Mouse (Mus musculus) MEL (cell line): ENCODE measurements at regions not wholly inside any gene's neighbourhood (a gene's known extent, or its start where the extent isn't known, plus 50 kb on each side); places are given as distances from the start of the nearest gene placed in this dataset.

Experiments
- DNase-seq: peaks from one replicate; pipeline ENCODE4 v3.0.0; 2011; ENCODE audit warnings: low read depth, low spot score
- H3K27ac ChIP-seq: 2 replicates; pipeline ENCODE4 v1.5.1; 2012; ENCODE audit warnings: low read depth, mild to moderate bottlenecking, control low read depth, low read length, moderate library complexity; ENCODE audit not compliant: control insufficient read depth
- H3K27me3 ChIP-seq, 2 experiments: fragments of 150-350 bp in 1 of 2; sonication (generic) in 1 of 2; 2 replicates each; pipeline ENCODE4 v1.6.1; 2012; ENCODE audit warnings: low read length in 2 of 2, mild to moderate bottlenecking in 2 of 2, improper control_type of control experiment in 1 of 2, moderate library complexity in 1 of 2; ENCODE audit not compliant: insufficient read depth in 2 of 2, control insufficient read depth in 1 of 2
- H3K36me3 ChIP-seq, 2 experiments: 2 replicates each; pipeline ENCODE4 v1.6.1; 2012 to 2014; ENCODE audit warnings: low read length in 2 of 2, improper control_type of control experiment in 1 of 2, inconsistent platforms in 1 of 2, mild to moderate bottlenecking in 1 of 2; ENCODE audit not compliant: insufficient read depth in 2 of 2, control insufficient read depth in 1 of 2
- H3K4me1 ChIP-seq, 2 experiments: fragments of 150-350 bp in 1 of 2; sonication (generic) in 1 of 2; 2 replicates each; pipeline ENCODE4 v1.6.1; 2012; ENCODE audit warnings: low read length in 2 of 2, improper control_type of control experiment in 1 of 2, mild to moderate bottlenecking in 1 of 2; ENCODE audit not compliant: insufficient read depth in 2 of 2, control insufficient read depth in 1 of 2
- H3K4me3 ChIP-seq, 2 experiments: fragments of 150-350 bp in 1 of 2; sonication (generic) in 1 of 2; 2 replicates each; pipeline ENCODE4 v1.5.1; 2012; ENCODE audit warnings: low read depth in 2 of 2, low read length in 2 of 2, mild to moderate bottlenecking in 2 of 2, moderate library complexity in 2 of 2, control low read depth in 1 of 2, improper control_type of control experiment in 1 of 2; ENCODE audit not compliant: control insufficient read depth in 1 of 2, insufficient read depth in 1 of 2
- H3K79me2 ChIP-seq: 2 replicates; pipeline ENCODE4 v1.6.1; 2012; ENCODE audit warnings: mild to moderate bottlenecking, low read length, moderate library complexity; ENCODE audit not compliant: control insufficient read depth, poor library complexity, insufficient read depth
- H3K9ac ChIP-seq: 2 replicates; pipeline ENCODE4 v1.6.1; 2012; ENCODE audit warnings: low read depth, mild to moderate bottlenecking, control low read depth, low read length, moderate library complexity; ENCODE audit not compliant: control insufficient read depth, poor library complexity, severe bottlenecking
- H3K9me3 ChIP-seq: fragments of 150-350 bp; sonication (generic); replicated peaks from 2 replicates; pipeline ENCODE4 v1.6.1; 2012; ENCODE audit warnings: mild to moderate bottlenecking, low read length, improper control_type of control experiment, moderate library complexity; ENCODE audit not compliant: insufficient read depth
- BHLHE40 ChIP-seq: IDR thresholded peaks from 2 replicates; pipeline ENCODE4 v1.6.1; 2012; ENCODE audit warnings: low read depth, mild to moderate bottlenecking, inconsistent platforms, low read length, improper control_type of control experiment, borderline replicate concordance
- CHD1 ChIP-seq: IDR thresholded peaks from 2 replicates; pipeline ENCODE4 v1.6.1; 2012; ENCODE audit warnings: low read depth, mild to moderate bottlenecking, inconsistent platforms, low read length, improper control_type of control experiment
- CHD2 ChIP-seq: IDR thresholded peaks from 2 replicates; pipeline ENCODE4 v1.6.1; 2011; ENCODE audit warnings: low read length, improper control_type of control experiment
- ELF1 ChIP-seq: IDR thresholded peaks from 2 replicates; pipeline ENCODE4 v1.6.1; 2014; ENCODE audit warnings: low read depth, mild to moderate bottlenecking, inconsistent platforms, low read length, improper control_type of control experiment, moderate library complexity
- EP300 ChIP-seq, 2 experiments: IDR thresholded peaks; 2 replicates each; pipeline ENCODE4 v1.6.1; 2011; ENCODE audit warnings: improper control_type of control experiment in 2 of 2, low read length in 2 of 2, low read depth in 1 of 2, mild to moderate bottlenecking in 1 of 2
- HCFC1 ChIP-seq: IDR thresholded peaks from 2 replicates; pipeline ENCODE4 v1.6.1; 2012; ENCODE audit warnings: low read depth, mild to moderate bottlenecking, inconsistent platforms, low read length, improper control_type of control experiment, moderate library complexity
- KAT2A ChIP-seq: conservative IDR thresholded peaks from 2 replicates; pipeline ENCODE4 v1.6.1; 2012; ENCODE audit warnings: low read depth, low read length, improper control_type of control experiment, inconsistent platforms
- MAFK ChIP-seq: IDR thresholded peaks from 2 replicates; pipeline ENCODE4 v1.6.1; 2011; ENCODE audit warnings: low read depth, mild to moderate bottlenecking, low read length, improper control_type of control experiment, borderline replicate concordance
- MAX ChIP-seq: IDR thresholded peaks from 2 replicates; pipeline ENCODE4 v1.6.1; 2011; ENCODE audit warnings: low read length, improper control_type of control experiment
- MYC ChIP-seq: IDR thresholded peaks from 2 replicates; pipeline ENCODE4 v1.6.1; 2011; ENCODE audit warnings: low read depth, mild to moderate bottlenecking, low read length, improper control_type of control experiment, moderate library complexity
- NRF1 ChIP-seq: IDR thresholded peaks from 2 replicates; pipeline ENCODE4 v1.6.1; 2014; ENCODE audit warnings: low read depth, mild to moderate bottlenecking, inconsistent platforms, low read length, improper control_type of control experiment, moderate library complexity; ENCODE audit not compliant: poor library complexity, insufficient read depth, severe bottlenecking
- POLR2AphosphoS2 ChIP-seq: IDR thresholded peaks from 2 replicates; pipeline ENCODE4 v1.6.1; 2011; ENCODE audit warnings: low read length, improper control_type of control experiment
- POLR2AphosphoS5 ChIP-seq: IDR thresholded peaks from 2 replicates; pipeline ENCODE4 v1.6.1; 2012; ENCODE audit warnings: low read depth, borderline replicate concordance, mild to moderate bottlenecking, inconsistent platforms, low read length, moderate library complexity, mixed read lengths
- SIN3A ChIP-seq: IDR thresholded peaks from 2 replicates; pipeline ENCODE4 v1.6.1; 2012; ENCODE audit warnings: low read length, improper control_type of control experiment, inconsistent platforms
- SMC3 ChIP-seq: IDR thresholded peaks from 2 replicates; pipeline ENCODE4 v1.6.1; 2011; ENCODE audit warnings: low read depth, low read length, improper control_type of control experiment
- UBTF ChIP-seq: IDR thresholded peaks from 2 replicates; pipeline ENCODE4 v1.6.1; 2012; ENCODE audit warnings: low read depth, mild to moderate bottlenecking, inconsistent platforms, low read length, improper control_type of control experiment, moderate library complexity, borderline replicate concordance; ENCODE audit not compliant: insufficient read depth
- USF2 ChIP-seq, 2 experiments: IDR thresholded peaks; 2 replicates each; pipeline ENCODE4 v1.6.1; 2011 to 2012; ENCODE audit warnings: improper control_type of control experiment in 2 of 2, low read length in 2 of 2, borderline replicate concordance in 1 of 2, inconsistent platforms in 1 of 2, low read depth in 1 of 2, mild to moderate bottlenecking in 1 of 2; ENCODE audit not compliant: insufficient read depth in 1 of 2
- ZKSCAN1 ChIP-seq: IDR thresholded peaks from 2 replicates; pipeline ENCODE4 v1.6.1; 2012; ENCODE audit warnings: low read depth, mild to moderate bottlenecking, inconsistent platforms, low read length, improper control_type of control experiment, moderate library complexity
- ZMIZ1 ChIP-seq: IDR thresholded peaks from 2 replicates; pipeline ENCODE4 v1.6.1; 2012; ENCODE audit warnings: low read depth, mild to moderate bottlenecking, inconsistent platforms, low read length, improper control_type of control experiment, moderate library complexity

DNA sequence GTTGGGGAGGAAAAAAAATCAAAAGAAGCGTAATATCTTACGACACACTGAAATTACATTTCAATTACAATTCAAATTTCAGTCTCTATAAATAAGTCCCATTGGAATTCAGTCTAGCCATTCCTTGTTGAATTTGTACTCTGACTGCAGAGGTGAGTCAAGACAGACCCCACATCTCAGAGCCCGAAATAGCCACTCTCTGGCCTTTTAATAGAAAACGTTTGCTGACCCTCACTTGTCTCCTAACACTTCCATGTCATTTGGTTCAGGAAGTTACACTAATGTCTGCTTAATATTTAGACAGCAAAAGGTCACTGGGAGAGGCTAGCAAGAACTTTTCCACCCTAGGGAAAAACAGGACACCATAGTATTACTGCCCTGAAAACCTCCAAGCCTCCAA, 623.1 kb upstream of the Nox3 start:
- no peak for DNase-seq
- TF ChIP-seq CHD2 (no peak), KAT2A (no peak), POLR2AphosphoS2 (no peak), SIN3A (no peak), MYC (no peak), ZMIZ1 (no peak)
- H3K9me3 ChIP-seq: no peaks in the 10 kb centered on the region

DNA sequence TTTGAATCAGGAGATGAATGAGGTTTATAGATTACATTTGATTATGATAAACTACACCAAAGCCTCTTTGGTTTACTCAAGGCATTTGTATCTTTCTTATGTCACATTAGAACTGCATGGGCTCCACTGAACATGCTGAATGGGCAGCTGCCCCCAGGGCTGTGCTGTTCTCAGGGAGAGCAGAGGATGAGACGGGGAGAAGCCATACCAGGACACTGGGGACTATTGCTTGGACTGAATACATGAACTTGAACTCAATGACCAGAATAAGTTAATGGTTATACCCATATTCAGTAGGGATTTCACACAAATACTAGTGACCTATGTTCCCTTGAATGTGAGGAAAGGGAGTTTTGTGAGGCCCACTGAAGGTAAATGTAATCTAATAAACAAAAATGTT, 632.7 kb upstream of the Nox3 start:
- Histone ChIP-seq H3K36me3 (no peaks in the 10 kb centered on the region), H3K27ac (no peak overlapping the region), H3K79me2 (no peaks in the 10 kb centered on the region), H3K4me1 (no peaks in the 10 kb centered on the region), H3K9ac (no peak overlapping the region), H3K27me3 (no peaks in the 10 kb centered on the region), H3K9me3 (no peaks in the 10 kb centered on the region), H3K4me3 (no peak overlapping the region)
- TF ChIP-seq ZKSCAN1 (no peak), CHD2 (no peak), USF2 (IDR thresholded peaks at IDR 0.05; ENCODE audit: borderline replicate concordance in 1 of 2, insufficient read depth in 1 of 2, low read depth in 1 of 2, low read length in 2 of 2) (no peak), ELF1 (no peak), BHLHE40 (no peak), SMC3 (no peak), HCFC1 (no peak)
- no peak for DNase-seq

More for the DNA sequence above, 623.1 kb upstream of the Nox3 start:
- H3K27ac ChIP-seq: no peak overlapping the region
- H3K36me3 ChIP-seq: no peaks in the 10 kb centered on the region
- no peaks in the 10 kb centered on the region for H3K4me1 ChIP-seq
- no peak overlapping the region for H3K9ac ChIP-seq
- no peaks in the 10 kb centered on the region for H3K79me2 ChIP-seq
- H3K4me3 ChIP-seq: no peak overlapping the region
- H3K27me3 ChIP-seq: no peaks in the 10 kb centered on the region; a peak in 1 of 4 replicates

DNA sequence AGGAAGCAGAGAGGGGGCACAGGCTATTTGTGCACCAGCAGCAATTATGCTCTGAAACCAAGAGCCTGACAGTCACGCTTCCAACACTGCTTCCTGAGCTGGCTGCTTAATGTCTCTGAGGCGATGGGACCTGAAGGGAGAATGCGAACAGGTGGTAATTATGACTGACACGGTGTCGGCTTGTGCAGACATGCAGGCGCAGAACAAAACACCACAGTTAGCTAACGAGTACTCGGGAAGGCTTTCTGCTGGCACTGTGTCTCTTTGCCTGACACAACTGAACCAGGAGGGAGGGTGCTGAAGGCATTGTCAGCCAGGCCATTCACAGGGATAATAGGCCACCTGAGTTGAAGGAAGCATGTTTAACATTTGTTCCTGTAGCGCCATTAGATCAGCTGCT, 635.6 kb upstream of the Nox3 start:
- no peaks in the 10 kb centered on the region for H3K9me3 ChIP-seq
- H3K36me3 ChIP-seq: no peaks in the 10 kb centered on the region
- no peak overlapping the region for H3K4me3 ChIP-seq
- no peak for DNase-seq
- no peaks in the 10 kb centered on the region for H3K4me1 ChIP-seq
- H3K27me3 ChIP-seq: no peaks in the 10 kb centered on the region
- TF ChIP-seq ZMIZ1: no peak
- TF ChIP-seq SMC3: no peak
- TF ChIP-seq EP300 (IDR thresholded peaks at IDR 0.05; ENCODE audit: low read depth in 1 of 2, low read length in 2 of 2): no peak
- no peak for TF ChIP-seq ZKSCAN1
- TF ChIP-seq UBTF: no peak
- TF ChIP-seq MAFK: no peak
- TF ChIP-seq CHD1: no peak
- TF ChIP-seq BHLHE40: no peak
- no peak for TF ChIP-seq NRF1
- no peak for TF ChIP-seq POLR2AphosphoS5
- TF ChIP-seq MAX: no peak
- no peaks in the 10 kb centered on the region for H3K79me2 ChIP-seq
- H3K27ac ChIP-seq: no peak overlapping the region
- H3K9ac ChIP-seq: no peak overlapping the region
